Mouse (Mus musculus): ENCODE measurements around the gene Tmem198.

The Tmem198 gene

GRCm38 (mm10) chr1:75478916-75479634, at the start of gene Tmem198, which contains the start of gene Chpf:
Gene Tmem198 (plus strand): TSS chr1:75479532.
Gene Chpf (minus strand): TSS chr1:75479307.
- peak; percentile 98 for DNase-seq (ENCODE audit: low read depth, low spot score)

DNA sequence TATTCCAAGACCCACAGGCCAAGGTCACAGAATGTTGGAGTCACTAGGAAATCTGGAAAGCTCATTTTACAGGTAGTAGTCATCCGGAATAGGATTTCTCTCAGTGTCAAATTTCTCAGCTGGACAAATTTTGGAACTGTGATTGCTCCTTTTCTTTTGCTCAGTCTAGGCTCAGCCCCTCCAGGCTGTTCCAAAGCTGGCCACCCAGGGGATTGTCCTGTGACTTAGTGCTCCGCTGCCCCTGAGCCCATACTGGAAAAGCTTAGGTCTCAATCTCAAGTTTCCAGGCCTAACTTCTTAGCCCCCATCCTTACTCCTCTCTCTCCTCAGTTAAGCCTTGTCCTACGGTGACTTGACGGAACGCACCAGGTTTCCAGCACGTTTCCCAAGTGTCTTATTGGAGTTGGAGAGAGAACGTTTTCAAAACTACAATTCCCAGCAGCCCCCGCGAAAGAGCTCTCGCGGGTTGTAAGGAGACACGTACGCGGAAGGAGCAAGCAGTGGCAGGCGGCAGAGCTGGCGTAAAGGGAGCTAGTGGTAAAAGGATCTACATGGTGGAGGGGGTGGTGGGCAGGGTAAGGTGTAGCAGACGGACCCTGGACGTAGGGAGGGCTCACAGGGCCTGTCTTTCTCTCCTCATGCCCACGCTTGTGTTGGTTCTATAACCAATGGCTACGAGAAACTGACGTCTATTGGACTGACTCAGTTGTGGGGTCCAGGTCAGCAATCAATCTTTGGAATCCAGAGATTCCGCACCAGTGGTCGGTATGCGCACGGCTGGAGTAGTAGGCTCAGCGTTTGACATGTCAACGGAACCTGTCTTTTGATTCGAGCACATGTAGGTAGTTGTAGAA, 43.6 kb upstream of the Tmem198 start, which contains the start of gene Gmppa:
TSS of gene Gmppa (plus strand) at position 456 of the 854 bp plus-strand sequence.
- peak; percentile 92 for DNase-seq (ENCODE audit: low read depth, low spot score)

- no peak for DNase-seq (ENCODE audit: low read depth, low spot score)
Measured at GRCm38 (mm10) chr1:75438782-75439181, 40.5 kb upstream of the Tmem198 start.

- no peak for DNase-seq (ENCODE audit: low read depth, low spot score)
Measured at GRCm38 (mm10) chr1:75440661-75441060, 38.7 kb upstream of the Tmem198 start.

DNA sequence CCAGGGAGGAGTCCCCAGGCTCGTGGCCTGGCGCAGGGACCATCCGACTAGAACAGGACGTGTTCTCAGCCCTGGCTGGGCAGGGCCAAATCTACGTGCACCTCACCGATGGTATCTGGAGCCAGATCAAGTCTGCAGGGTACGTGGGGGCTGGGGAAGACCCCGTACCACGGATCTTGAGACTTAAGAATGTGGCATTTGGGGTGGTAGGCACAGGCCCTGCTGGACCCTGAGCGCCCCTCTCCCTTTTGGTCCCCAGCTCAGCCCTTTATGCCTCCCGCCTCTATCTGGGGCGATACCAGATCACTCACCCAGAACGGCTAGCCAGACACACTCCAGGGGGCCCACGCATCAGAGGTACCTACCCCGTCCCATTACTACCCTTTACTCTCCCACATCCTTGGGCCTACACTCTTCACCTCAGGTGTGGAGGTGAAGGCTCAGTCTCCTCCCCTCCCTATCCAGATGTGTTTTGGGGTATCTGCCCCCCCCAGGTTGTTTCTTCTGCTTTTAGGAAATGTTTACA, 37.8 kb upstream of the Tmem198 start:
- DNase-seq (ENCODE audit: low read depth, low spot score) = no peak

GRCm38 (mm10) chr1:75442171-75442570, 37.2 kb upstream of the Tmem198 start:
- DNase-seq (ENCODE audit: low read depth, low spot score) = no peak

GRCm38 (mm10) chr1:75442811-75443210, 36.5 kb upstream of the Tmem198 start:
- no peak for DNase-seq (ENCODE audit: low read depth, low spot score)

DNA sequence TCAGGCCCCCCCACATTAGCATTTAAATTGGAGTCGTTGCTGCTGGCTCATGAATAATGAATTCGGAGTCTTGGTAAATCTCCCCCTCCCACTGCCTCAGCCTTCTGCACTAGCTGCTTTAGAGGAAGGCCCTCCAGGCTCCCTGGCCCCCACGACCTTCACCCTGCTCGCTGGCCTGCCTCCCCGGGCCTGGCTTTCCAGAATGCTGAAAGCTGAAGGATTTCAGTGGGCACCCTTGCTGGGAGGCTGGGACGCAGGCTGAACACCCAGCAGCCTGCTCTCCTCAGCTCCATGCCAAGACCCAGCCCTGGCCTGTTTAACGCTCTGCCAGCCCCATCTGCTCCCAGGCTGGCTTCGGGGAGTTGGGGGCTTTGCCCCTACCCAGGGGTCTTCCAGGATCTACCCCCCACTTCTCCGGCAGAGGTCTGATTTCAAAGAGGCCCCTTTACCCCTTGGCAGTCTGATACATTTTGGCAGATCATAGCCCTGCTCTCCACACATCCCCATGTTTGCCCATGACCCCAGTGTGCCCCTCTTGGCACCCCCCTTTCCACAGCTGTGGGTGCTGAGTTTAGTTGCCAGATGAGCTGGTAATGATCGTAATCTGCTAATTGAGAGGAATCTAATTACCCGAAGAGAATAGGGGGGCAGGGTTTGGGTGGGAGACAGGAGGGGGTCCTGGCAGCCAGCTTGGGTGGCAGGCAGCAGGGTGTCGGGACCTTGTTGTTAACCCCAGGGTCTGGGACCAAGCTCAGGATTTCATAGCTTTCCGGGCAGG, 35.9 kb upstream of the Tmem198 start:
- peak; percentile 42 for DNase-seq (ENCODE audit: low read depth, low spot score)

- DNase-seq (ENCODE audit: low read depth, low spot score) = no peak
Measured at GRCm38 (mm10) chr1:75444208-75444607, 35.1 kb upstream of the Tmem198 start.

DNA sequence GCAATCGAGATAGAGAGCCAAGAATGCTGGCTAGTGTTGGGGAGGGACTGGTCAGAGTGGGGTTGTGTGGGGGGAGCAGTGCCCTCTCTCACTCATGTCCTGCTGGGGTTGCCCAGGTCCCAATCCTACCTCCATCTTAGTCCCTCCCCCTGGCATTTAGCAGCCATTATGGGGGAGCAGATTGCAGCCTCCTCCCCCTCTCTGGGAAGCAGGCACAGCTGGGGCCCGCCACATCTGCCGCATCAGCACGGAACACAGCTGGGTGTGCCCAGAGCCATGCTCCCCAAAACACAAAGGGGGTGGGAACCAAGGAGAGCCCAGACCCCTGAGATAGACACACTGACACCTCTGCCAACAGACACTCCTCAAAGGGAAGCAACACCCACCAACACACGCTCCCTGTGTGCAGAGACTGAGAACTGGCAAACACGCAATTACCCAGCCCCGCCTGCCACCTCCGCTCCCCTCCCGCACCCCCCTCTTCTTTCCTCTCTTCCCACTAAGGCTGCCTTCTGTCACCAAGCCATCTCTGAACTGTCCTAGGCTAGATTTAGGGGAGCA, 34.1 kb upstream of the Tmem198 start:
- no peak for DNase-seq (ENCODE audit: low read depth, low spot score)

DNA sequence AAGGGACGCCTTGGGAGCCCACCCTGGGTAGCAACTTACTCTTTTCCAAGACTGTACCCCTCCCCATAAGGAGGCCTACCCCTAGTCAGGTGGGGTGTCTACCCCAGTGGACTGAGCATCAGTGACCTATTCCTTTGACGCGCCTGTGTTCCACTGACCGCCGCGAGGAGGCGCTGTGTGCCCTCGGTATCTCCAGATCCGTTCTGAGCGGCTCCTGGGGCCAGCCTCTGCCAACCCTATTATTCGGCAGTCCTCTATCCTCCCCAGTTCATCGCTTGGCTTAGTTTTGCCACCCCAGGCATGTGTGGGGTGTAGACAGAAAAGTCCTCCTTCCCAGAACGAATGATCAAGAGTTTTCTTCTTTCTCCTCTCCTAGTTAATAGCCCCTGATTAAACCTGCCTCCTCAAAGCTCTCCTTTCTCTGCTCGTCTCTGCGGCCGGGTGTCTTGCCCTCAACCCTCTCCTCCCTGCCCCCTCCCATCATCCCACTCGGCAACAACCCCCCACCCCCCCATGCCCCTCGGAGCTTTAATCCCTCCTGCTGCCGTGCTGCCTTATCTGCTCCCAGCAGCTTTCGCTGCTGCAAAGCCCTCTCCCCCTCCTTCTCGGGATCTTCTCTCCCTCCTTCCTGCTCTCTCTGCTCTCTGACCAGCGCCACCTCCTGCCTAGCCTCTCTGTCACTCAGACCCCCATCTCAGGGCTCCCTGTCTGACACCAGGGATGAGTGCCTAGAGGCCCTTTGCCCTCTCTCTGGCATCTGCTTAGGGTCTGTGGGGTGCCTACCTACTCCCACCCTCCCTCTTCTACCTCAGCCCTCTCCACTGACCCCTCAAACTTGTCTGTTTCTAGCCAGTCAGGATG, 33.4 kb upstream of the Tmem198 start:
- peak; percentile 71 for DNase-seq (ENCODE audit: low read depth, low spot score)

GRCm38 (mm10) chr1:75446656-75447055, 32.7 kb upstream of the Tmem198 start:
- no peak for DNase-seq (ENCODE audit: low read depth, low spot score)

- DNase-seq (ENCODE audit: low read depth, low spot score) = peak; percentile 75
Measured at GRCm38 (mm10) chr1:75447265-75448051, 31.9 kb upstream of the Tmem198 start.

- no peak for DNase-seq (ENCODE audit: low read depth, low spot score)
Measured at GRCm38 (mm10) chr1:75448052-75448431, 31.3 kb upstream of the Tmem198 start.

DNA sequence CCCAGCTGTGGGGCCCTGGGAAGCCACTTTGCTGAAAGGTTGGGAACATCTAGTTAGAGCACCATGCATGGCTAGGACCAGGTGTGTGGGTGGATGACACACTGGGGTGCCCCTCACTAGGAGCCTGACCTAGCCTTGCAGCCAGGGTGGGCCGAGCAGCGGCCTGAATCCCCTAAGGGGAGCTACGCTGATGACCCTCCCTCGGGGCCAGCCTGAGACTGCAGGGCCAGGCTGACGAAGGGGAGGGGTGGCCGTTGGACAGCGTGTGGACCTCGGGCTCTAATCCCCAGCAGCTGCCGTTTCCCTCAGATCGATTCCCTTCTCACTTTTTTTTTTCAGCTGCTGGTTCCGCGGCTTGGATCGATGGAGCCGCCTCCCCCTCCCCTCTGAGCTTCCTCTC, 30.4 kb upstream of the Tmem198 start:
- no peak for DNase-seq (ENCODE audit: low read depth, low spot score)

DNA sequence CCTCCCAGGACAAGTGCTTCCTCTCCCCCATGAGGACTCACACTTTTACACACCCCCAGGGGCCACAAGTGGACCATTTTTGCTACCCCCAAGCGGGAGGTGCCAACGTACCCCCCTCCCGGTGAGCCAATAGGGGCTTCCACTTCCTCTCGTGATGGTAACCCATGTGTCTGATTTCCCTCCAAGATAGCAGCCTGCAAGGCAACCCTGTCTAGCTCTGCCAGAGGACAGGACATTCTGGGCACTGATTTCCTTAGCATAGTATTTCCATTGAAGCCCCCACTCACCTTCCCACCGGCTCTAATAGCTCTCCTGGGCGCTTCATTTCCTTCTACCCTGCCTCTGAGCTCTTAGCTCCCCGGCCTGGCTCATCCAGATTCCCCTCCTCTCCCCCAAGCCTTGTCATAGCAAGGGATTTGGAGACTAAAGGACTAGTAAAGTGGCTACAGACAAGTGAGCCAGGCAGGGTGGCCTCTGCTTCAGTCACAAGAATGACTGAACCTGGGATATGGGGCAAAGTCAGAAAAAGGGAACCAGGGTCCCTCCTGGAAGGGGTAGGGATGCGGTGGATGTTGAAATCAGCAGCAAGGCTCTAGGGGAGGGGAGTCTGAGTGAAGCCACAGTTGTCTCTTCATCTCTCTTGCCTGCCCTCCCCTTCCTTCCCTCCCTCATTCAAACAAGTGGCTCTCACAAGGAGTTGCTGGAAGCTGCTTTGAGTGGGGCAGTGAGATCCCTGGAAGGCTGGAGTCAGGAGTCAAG, 29.8 kb upstream of the Tmem198 start:
- DNase-seq (ENCODE audit: low read depth, low spot score) = no peak

- DNase-seq (ENCODE audit: low read depth, low spot score) = no peak
Measured at GRCm38 (mm10) chr1:75450314-75451005, 28.9 kb upstream of the Tmem198 start, which contains the start of gene Asic4. Gene Asic4 (plus strand): TSS chr1:75450436.

- DNase-seq (ENCODE audit: low read depth, low spot score) = no peak
Measured at GRCm38 (mm10) chr1:75451900-75452299, 27.4 kb upstream of the Tmem198 start.

Data from ZHBTc4 (cell line).